Mouse (Mus musculus) olfactory bulb, adult 2 months (tissue): ENCODE results near the gene Birc5.
"Not testable (repeated sequence)": the region's sequence is repeated elsewhere in the genome, so short reads cannot be mapped to it uniquely, and the experiment has no call there.

Experiments used
- CTCF ChIP-seq: fragments of 200-500 bp; IDR thresholded peaks from 2 replicates; pipeline ENCODE4 v1.5.1; 2012; ENCODE audit warnings: low read depth, mild to moderate bottlenecking, low read length, moderate library complexity; ENCODE audit not compliant: insufficient read depth
- POLR2A ChIP-seq: fragments of 200-500 bp; IDR thresholded peaks from 2 replicates; pipeline ENCODE4 v1.6.1; 2012; ENCODE audit warnings: mild to moderate bottlenecking, low read depth, low read length, moderate library complexity; ENCODE audit not compliant: insufficient read depth

DNA sequence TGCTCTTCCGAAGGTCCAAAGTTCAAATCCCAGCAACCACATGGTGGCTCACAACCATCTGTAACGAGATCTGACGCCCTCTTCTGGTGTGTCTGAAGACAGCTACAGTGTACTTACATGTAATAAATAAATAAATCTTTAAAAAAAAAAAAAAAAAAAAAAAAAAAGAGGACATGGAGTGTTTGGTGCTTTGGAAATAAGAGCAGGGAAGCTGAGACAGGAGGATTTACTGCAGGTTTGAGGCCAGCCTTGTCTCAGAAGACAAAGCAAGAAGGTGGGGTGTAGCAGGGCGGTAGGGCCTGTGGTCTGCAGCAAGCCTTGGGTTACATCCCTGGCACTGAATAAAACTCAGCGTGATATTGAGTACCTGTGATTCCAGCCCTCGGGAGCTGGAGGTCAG lies 15.5 kb upstream of the Birc5 start:
- TF ChIP-seq CTCF, POLR2A: not testable (repeated sequence)
